Mouse (Mus musculus): Measurements from ENCODE around the gene Stk26. TPM values are rescaled to one million over a fixed set of nuclear protein-coding genes. Genes with fewer than 3 reads are reported as not detected.

The Stk26 gene
- 184 and 206 TPM in 2 replicates for total RNA-seq (2017)

- ATAC-seq (replicated peaks in 1 of 2; ENCODE audit: insufficient read depth in 1 of 2, low FRiP score in 2 of 2, low TSS enrichment in 1 of 2, low read depth in 1 of 2, poor library complexity in 2 of 2, severe bottlenecking in 2 of 2), result peak; percentile 93 to 95
These were observed at the start of gene Stk26 for GRCm38 (mm10) chrX:50840847-50841560. Stk26 (plus strand) TSS chrX:50841047.

GRCm38 (mm10) chrX:50793005-50793680 is 47.7 kb upstream of the Stk26 start:
- ATAC-seq (replicated peaks in 1 of 2; ENCODE audit: insufficient read depth in 1 of 2, low FRiP score in 2 of 2, low TSS enrichment in 1 of 2, low read depth in 1 of 2, poor library complexity in 2 of 2, severe bottlenecking in 2 of 2), result no peak

GRCm38 (mm10) chrX:50797798-50798197 is 43.0 kb upstream of the Stk26 start:
- ATAC-seq (replicated peaks in 1 of 2; ENCODE audit: insufficient read depth in 1 of 2, low FRiP score in 2 of 2, low TSS enrichment in 1 of 2, low read depth in 1 of 2, poor library complexity in 2 of 2, severe bottlenecking in 2 of 2), result 0 out of 4 replicates have a peak, but pooled peaks of 1 of the 2 experiments have one; percentile 27

GRCm38 (mm10) chrX:50798571-50798970 is 42.3 kb upstream of the Stk26 start:
- ATAC-seq (replicated peaks in 1 of 2; ENCODE audit: insufficient read depth in 1 of 2, low FRiP score in 2 of 2, low TSS enrichment in 1 of 2, low read depth in 1 of 2, poor library complexity in 2 of 2, severe bottlenecking in 2 of 2), result no peak

- ATAC-seq (replicated peaks in 1 of 2; ENCODE audit: insufficient read depth in 1 of 2, low FRiP score in 2 of 2, low TSS enrichment in 1 of 2, low read depth in 1 of 2, poor library complexity in 2 of 2, severe bottlenecking in 2 of 2), result no peak
These were observed 41.1 kb upstream of the Stk26 start for GRCm38 (mm10) chrX:50799656-50800188.

- ATAC-seq (replicated peaks in 1 of 2; ENCODE audit: insufficient read depth in 1 of 2, low FRiP score in 2 of 2, low TSS enrichment in 1 of 2, low read depth in 1 of 2, poor library complexity in 2 of 2, severe bottlenecking in 2 of 2), result peak; percentile 98 to 99
These were observed 35.2 kb upstream of the Stk26 start for GRCm38 (mm10) chrX:50805654-50806053.

- ATAC-seq (replicated peaks in 1 of 2; ENCODE audit: insufficient read depth in 1 of 2, low FRiP score in 2 of 2, low TSS enrichment in 1 of 2, low read depth in 1 of 2, poor library complexity in 2 of 2, severe bottlenecking in 2 of 2), result no peak
These were observed 17.0 kb upstream of the Stk26 start for GRCm38 (mm10) chrX:50823856-50824255.

GRCm38 (mm10) chrX:50835592-50835991 is 5.3 kb upstream of the Stk26 start:
- peak; percentile 57 to 79 for ATAC-seq (replicated peaks in 1 of 2; ENCODE audit: insufficient read depth in 1 of 2, low FRiP score in 2 of 2, low TSS enrichment in 1 of 2, low read depth in 1 of 2, poor library complexity in 2 of 2, severe bottlenecking in 2 of 2)

GRCm38 (mm10) chrX:50836029-50836691 is 4.7 kb upstream of the Stk26 start:
- ATAC-seq (replicated peaks in 1 of 2; ENCODE audit: insufficient read depth in 1 of 2, low FRiP score in 2 of 2, low TSS enrichment in 1 of 2, low read depth in 1 of 2, poor library complexity in 2 of 2, severe bottlenecking in 2 of 2), result peak; percentile 71 to 82

GRCm38 (mm10) chrX:50841587-50841986 is 740 bp downstream of the Stk26 start:
- ATAC-seq (replicated peaks in 1 of 2; ENCODE audit: insufficient read depth in 1 of 2, low FRiP score in 2 of 2, low TSS enrichment in 1 of 2, low read depth in 1 of 2, poor library complexity in 2 of 2, severe bottlenecking in 2 of 2), result peak; percentile 9 to 44

- ATAC-seq (replicated peaks in 1 of 2; ENCODE audit: insufficient read depth in 1 of 2, low FRiP score in 2 of 2, low TSS enrichment in 1 of 2, low read depth in 1 of 2, poor library complexity in 2 of 2, severe bottlenecking in 2 of 2), result no peak
These were observed 1.2 kb downstream of the Stk26 start for GRCm38 (mm10) chrX:50842046-50842445.

GRCm38 (mm10) chrX:50850428-50851184 is 9.8 kb downstream of the Stk26 start:
- no peak for ATAC-seq (replicated peaks in 1 of 2; ENCODE audit: insufficient read depth in 1 of 2, low FRiP score in 2 of 2, low TSS enrichment in 1 of 2, low read depth in 1 of 2, poor library complexity in 2 of 2, severe bottlenecking in 2 of 2)

- ATAC-seq (replicated peaks in 1 of 2; ENCODE audit: insufficient read depth in 1 of 2, low FRiP score in 2 of 2, low TSS enrichment in 1 of 2, low read depth in 1 of 2, poor library complexity in 2 of 2, severe bottlenecking in 2 of 2), result no peak
These were observed 22.9 kb downstream of the Stk26 start for GRCm38 (mm10) chrX:50863771-50864170.

GRCm38 (mm10) chrX:50864734-50865133 is 23.9 kb downstream of the Stk26 start:
- no peak for ATAC-seq (replicated peaks in 1 of 2; ENCODE audit: insufficient read depth in 1 of 2, low FRiP score in 2 of 2, low TSS enrichment in 1 of 2, low read depth in 1 of 2, poor library complexity in 2 of 2, severe bottlenecking in 2 of 2)

- ATAC-seq (replicated peaks in 1 of 2; ENCODE audit: insufficient read depth in 1 of 2, low FRiP score in 2 of 2, low TSS enrichment in 1 of 2, low read depth in 1 of 2, poor library complexity in 2 of 2, severe bottlenecking in 2 of 2), result peak in 1 of 2 experiments; percentile 7; a peak in 1 of 4 replicates
These were observed 33.6 kb downstream of the Stk26 start for GRCm38 (mm10) chrX:50874246-50875002.

GRCm38 (mm10) chrX:50887999-50888398 is 47.2 kb downstream of the Stk26 start:
- 0 out of 4 replicates have a peak, but pooled peaks of 1 of the 2 experiments have one; percentile 37 for ATAC-seq (replicated peaks in 1 of 2; ENCODE audit: insufficient read depth in 1 of 2, low FRiP score in 2 of 2, low TSS enrichment in 1 of 2, low read depth in 1 of 2, poor library complexity in 2 of 2, severe bottlenecking in 2 of 2)

- ATAC-seq (replicated peaks in 1 of 2; ENCODE audit: insufficient read depth in 1 of 2, low FRiP score in 2 of 2, low TSS enrichment in 1 of 2, low read depth in 1 of 2, poor library complexity in 2 of 2, severe bottlenecking in 2 of 2), result no peak
These were observed 62.6 kb downstream of the Stk26 start for GRCm38 (mm10) chrX:50903497-50903896.

Data from hematopoietic stem cell, adult 5-6 weeks (primary cell).